Mouse (Mus musculus) liver, embryonic 14.5 days (tissue): ENCODE results near the gene Rabgap1l.
"Not testable (repeated sequence)": the region's sequence is repeated elsewhere in the genome, so short reads cannot be mapped to it uniquely, and the experiment has no call there.

Experiments
- CTCF ChIP-seq: IDR thresholded peaks from 2 replicates; pipeline ENCODE4 v1.5.1; 2016; ENCODE audit warnings: antibody characterized with exemption, low read depth, control low read depth
- EP300 ChIP-seq: IDR thresholded peaks from 2 replicates; pipeline ENCODE4 v1.6.1; 2016; ENCODE audit warnings: antibody characterized with exemption, low read depth

GRCm38 (mm10) chr1:160603312-160603711, 189.7 kb downstream of the Rabgap1l start:
- TF ChIP-seq CTCF, EP300: not testable (repeated sequence)
